Mouse (Mus musculus) small intestine, adult 2 months (tissue): ENCODE data around the gene Rsu1. TPM values are rescaled to one million over a fixed set of nuclear protein-coding genes. Genes with fewer than 3 reads are reported as not detected.

Source experiments
- H3K27ac ChIP-seq: fragments of 200-500 bp; 2 replicates; pipeline ENCODE4 v1.5.1; 2012; ENCODE audit warnings: low read depth, low read length, control low read depth, inconsistent platforms; ENCODE audit not compliant: insufficient read depth
- H3K27me3 ChIP-seq: fragments of 200-500 bp; 2 replicates; pipeline ENCODE4 v1.6.1; 2012; ENCODE audit warnings: mild to moderate bottlenecking, moderate library complexity, low read length, inconsistent platforms; ENCODE audit not compliant: control insufficient read depth, insufficient read depth
- H3K36me3 ChIP-seq: fragments of 200-500 bp; 2 replicates; pipeline ENCODE4 v1.6.1; 2012; ENCODE audit warnings: mild to moderate bottlenecking, low read length, control low read depth, inconsistent platforms; ENCODE audit not compliant: control insufficient read depth, insufficient read depth
- H3K4me1 ChIP-seq: fragments of 200-500 bp; 2 replicates; pipeline ENCODE4 v1.6.1; 2012; ENCODE audit warnings: low read length, inconsistent platforms, mixed read lengths; ENCODE audit not compliant: control insufficient read depth, insufficient read depth, insufficient read length
- H3K4me3 ChIP-seq: fragments of 200-500 bp; 2 replicates; pipeline ENCODE4 v1.5.1; 2012; ENCODE audit warnings: low read depth, mild to moderate bottlenecking, control low read depth, inconsistent platforms, low read length, moderate library complexity
- CTCF ChIP-seq: fragments of 200-500 bp; IDR thresholded peaks from 2 replicates; pipeline ENCODE4 v1.5.1; 2012; ENCODE audit warnings: low read depth, mild to moderate bottlenecking, control low read depth, inconsistent platforms, low read length, moderate library complexity, mixed read lengths; ENCODE audit not compliant: insufficient replicate concordance, insufficient read length; ENCODE audit errors: extremely low read depth
- POLR2A ChIP-seq: fragments of 200-500 bp; IDR thresholded peaks from 2 replicates; pipeline ENCODE4 v1.6.1; 2012; ENCODE audit warnings: low read depth, mild to moderate bottlenecking, control low read depth, inconsistent platforms, low read length, moderate library complexity
- WGBS: fragments of 180-500 bp; shearing (Covaris S2); methylation state at CpG from one replicate; pipeline ENCODE4 v1.1.7; 2018; 5-methylcytosine and 5-hydroxymethylcytosine counted together
- polyA plus RNA-seq: library from polyadenylated mRNA; depleted of rRNA; stranded (reverse); fragments of >200 nt; gene quantifications from 2 replicates; pipeline ENCODE4 v1.2.3, GENCODE M21; 2012

The Rsu1 gene
- polyA plus RNA-seq, 1 experiment, result 21.0 TPM

DNA sequence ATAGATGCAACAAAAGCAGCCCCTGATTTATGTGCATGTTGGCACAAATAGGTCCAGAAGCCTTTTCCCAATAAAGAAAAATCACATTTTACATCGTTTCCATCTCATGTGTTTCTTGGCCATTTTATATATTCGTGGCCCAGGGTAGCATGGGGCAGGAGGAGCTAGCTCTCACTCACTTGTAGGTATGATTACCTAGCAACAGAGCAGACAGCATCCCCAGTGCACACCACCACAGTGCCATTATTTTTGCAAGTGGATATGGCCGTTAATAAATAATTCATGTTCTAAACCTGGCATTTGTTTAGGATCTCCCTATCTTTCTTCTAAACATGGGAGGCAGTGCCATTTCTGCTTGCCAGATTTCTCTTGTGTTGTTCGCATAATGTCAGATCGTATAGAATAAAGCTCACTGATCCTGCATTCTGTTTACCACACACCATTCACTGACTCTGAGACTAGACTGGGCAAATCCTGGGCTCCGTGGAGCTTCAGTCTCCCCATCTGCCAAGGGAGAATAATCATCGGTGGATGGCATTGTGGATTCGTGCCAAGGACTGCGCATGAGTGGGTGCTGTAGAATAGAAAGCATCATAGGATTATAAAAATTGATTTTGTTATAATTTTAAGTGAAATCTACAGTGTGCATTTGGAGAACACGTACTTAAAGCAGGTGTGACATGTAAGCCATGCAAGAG is 93.4 kb downstream of the Rsu1 start:
- Histone ChIP-seq H3K4me1 (no peaks in the 10 kb centered on the region; the same call in 1 of the 2 replicates), H3K4me3 (no peak overlapping the region), H3K27me3 (no peaks in the 10 kb centered on the region), H3K36me3 (no peaks in the 10 kb centered on the region), H3K27ac (no peak overlapping the region)
- WGBS, result 86% methylated on average over 10 of the region's 10 CpGs
- TF ChIP-seq CTCF (no peak), POLR2A (no peak)

DNA sequence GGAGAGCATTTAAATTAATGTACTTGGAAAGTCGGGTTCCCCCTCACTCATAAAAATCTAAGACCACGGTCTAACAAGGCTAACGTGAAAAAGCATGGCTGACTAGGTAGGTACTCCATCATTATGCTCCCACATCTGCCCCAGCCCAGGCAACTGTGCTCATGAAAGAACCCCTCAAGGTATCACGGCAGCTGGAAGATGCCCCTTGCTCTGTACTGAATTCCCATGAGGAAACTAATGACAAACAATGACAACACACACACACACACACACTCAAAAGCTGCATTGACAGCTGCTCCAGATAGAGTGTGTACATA is 95.0 kb downstream of the Rsu1 start:
- WGBS, result 85% methylated on average over 4 of the region's 4 CpGs
- no peaks in the 10 kb centered on the region for H3K36me3 ChIP-seq
- no peaks in the 10 kb centered on the region for H3K4me1 ChIP-seq
- H3K27ac ChIP-seq, result no peak overlapping the region
- TF ChIP-seq CTCF (no peak), POLR2A (no peak)
- H3K27me3 ChIP-seq, result no peaks in the 10 kb centered on the region
- no peak overlapping the region for H3K4me3 ChIP-seq

DNA sequence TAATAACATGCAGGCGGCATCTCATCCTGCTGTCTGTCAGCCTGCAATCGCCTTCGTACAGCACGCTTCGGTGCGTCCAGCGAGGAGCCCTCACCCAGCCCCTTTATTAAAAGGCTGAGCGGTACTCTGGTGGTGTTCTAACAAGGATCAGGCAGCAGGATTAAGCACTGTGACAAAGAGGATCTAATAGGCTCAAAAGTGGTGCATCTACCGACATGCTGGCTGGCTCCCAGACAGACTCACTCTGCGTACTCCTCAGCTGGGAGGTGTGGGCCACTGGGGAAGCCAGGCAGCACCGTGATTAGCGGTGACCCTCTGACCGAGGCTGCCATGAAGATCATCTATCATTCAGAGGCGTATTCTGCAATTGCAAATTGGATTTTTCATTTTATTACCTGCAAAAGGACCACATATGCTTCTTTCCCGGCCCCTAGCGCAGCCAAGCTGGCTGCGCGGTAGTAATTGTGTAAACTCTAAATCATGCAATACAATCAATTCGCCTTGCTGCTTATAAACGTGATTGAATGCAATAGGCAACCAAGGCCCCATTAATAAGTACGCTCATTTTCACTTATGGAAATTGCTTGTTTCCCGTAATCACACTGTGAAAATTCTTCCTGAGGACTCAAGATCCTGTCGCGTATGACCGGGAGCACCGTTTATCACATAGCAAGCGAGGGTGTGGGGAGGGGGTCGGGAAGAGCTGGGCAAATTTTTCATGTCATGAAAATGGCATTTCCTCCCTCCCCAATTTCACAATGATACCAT is 95.5 kb downstream of the Rsu1 start:
- H3K4me1 ChIP-seq, result no peaks in the 10 kb centered on the region
- TF ChIP-seq POLR2A, result no peak
- TF ChIP-seq CTCF, result no peak
- no peak overlapping the region for H3K4me3 ChIP-seq
- 76% methylated on average over 28 of the region's 28 CpGs for whole genome bisulfite sequencing
- H3K27ac ChIP-seq, result no peak overlapping the region
- no peaks in the 10 kb centered on the region for H3K36me3 ChIP-seq
- H3K27me3 ChIP-seq, result no peaks in the 10 kb centered on the region

DNA sequence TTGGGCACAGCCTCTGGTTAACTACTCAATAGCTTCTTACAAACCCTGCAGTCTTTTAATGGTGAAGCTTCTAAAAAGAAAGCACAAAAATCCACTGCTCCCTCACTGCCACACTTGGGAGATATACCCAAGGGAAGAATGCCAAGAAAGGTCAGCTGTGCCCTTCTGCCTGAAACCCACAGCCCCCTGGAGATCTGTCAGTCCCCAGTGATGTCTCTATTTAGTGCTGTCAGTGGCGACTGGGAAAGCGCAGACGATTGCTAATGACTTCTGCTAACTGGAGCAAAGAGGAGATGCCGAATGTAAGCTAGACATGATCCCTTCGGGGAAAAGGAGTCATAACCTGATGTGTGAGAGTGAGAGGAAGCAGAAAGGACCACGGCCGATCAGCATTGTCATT is 96.8 kb downstream of the Rsu1 start:
- no peak overlapping the region for H3K4me3 ChIP-seq
- no peaks in the 10 kb centered on the region for H3K4me1 ChIP-seq
- no peaks in the 10 kb centered on the region for H3K27me3 ChIP-seq
- no peaks in the 10 kb centered on the region for H3K36me3 ChIP-seq
- WGBS, result 89% methylated on average over 7 of the region's 7 CpGs
- H3K27ac ChIP-seq, result no peak overlapping the region
- TF ChIP-seq POLR2A (no peak), CTCF (no peak)

DNA sequence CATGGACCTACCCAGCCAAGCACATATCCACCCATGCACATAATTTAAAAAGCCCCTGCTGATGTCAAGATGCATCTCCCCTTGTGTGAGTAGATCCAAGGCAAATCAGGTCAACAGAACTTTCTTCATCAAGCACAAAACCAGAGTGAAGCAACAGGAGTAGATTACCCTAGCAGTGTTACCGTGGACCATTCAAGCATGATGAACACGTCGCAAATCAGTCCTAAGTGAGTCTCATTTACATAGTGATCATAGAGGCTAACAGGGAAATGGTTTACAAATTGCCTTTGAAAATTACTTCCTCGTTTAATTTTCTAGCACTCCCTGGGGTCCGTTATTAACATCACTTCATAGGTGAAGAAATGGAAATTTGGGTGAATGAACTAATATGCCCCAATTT is 100.6 kb downstream of the Rsu1 start:
- Histone ChIP-seq H3K27me3 (no peaks in the 10 kb centered on the region), H3K4me1 (no peaks in the 10 kb centered on the region), H3K27ac (no peak overlapping the region), H3K36me3 (no peaks in the 10 kb centered on the region), H3K4me3 (no peak overlapping the region)
- WGBS, result 75% methylated on average over 5 of the region's 5 CpGs
- no peak for TF ChIP-seq POLR2A
- no peak for TF ChIP-seq CTCF

DNA sequence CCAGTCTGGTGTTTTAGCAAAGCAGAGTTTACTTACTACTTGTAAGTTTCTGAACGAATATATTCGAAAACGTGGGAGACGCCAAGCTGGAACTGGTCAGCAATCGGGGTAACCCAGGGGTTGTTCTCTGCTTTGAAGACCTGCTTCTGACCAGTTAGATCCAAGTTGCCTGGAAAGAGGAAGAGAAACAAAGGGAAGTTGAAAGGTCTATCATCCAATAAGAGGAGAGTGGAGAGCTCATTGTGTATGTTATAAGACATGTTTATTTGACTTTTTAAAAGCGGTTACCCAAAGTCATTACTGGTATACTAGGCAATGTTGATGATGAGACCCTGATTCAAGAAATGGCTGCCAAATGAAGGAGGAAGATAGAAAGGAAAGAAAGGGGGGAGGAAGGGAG is 101.3 kb downstream of the Rsu1 start:
- no peaks in the 10 kb centered on the region for H3K27me3 ChIP-seq
- no peaks in the 10 kb centered on the region for H3K4me1 ChIP-seq
- no peak overlapping the region for H3K4me3 ChIP-seq
- H3K36me3 ChIP-seq, result no peaks in the 10 kb centered on the region
- no peak overlapping the region for H3K27ac ChIP-seq
- WGBS, result 90% methylated on average over 6 of the region's 6 CpGs
- TF ChIP-seq POLR2A (no peak), CTCF (no peak)

DNA sequence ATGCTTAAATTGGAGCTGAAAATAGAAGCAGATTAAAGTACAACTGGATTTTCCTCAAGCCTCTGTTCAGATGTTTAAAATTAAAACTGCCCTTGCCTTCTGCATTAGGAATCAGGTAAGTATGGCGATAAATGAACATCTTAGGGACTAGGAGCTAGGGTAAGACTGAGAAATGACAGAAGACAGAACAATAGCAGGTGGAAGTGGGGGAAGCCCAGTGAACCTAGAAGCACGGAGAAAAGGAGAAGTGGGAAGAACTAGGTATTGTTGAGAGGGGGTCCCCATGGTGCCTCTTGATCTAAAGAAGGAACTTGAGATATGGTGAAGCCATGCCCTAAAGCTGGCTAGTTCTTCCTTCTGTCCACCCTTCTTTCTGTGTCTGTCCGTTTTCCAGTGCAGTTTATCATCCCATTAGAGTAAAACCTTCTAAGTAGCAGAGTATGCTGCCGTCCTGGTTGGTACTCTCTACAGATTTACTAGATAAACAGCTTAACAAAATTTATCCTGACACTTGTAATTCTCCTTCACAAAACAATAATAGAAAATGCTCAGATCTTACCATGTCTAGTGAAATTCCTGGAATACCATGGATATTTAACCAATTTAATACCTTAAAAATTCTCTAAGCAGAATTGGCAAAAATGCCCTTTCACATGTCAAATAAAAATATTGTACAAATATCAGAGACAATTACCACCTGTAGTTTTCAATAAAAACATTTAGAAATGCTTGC is 101.9 kb downstream of the Rsu1 start:
- 81% methylated on average over 4 of the region's 4 CpGs for WGBS
- TF ChIP-seq CTCF, result no peak
- no peak for TF ChIP-seq POLR2A
- Histone ChIP-seq H3K36me3 (no peaks in the 10 kb centered on the region), H3K4me3 (no peak overlapping the region), H3K4me1 (no peaks in the 10 kb centered on the region), H3K27me3 (no peaks in the 10 kb centered on the region), H3K27ac (no peak overlapping the region)
